Mouse (Mus musculus) embryo, embryonic 11 days (tissue): Measurements from ENCODE around the gene Hecw2.

Experiments
- DNase-seq: peaks from one replicate; pipeline ENCODE4 v3.0.0-alpha.2; 2015

Gene Hecw2

DNA sequence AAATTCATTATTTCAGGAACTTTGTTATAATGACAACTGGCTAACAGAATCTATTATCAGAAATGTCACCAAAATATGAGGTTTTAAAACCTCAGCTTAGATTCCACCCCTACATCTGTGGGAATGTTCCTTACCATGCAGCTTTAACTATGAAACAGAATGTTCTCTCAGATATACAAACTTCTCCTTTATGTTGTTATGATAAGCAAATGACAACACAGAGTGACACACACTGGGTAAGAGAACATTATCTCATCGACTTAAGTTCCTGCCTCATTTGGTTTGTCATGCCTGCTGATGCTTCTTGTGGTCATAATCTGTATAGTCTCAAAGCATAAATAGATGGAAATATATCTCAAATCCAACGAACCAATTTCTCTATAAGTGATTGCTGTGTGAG, 312.5 kb downstream of the Hecw2 start:
- no peak for DNase-seq

DNA sequence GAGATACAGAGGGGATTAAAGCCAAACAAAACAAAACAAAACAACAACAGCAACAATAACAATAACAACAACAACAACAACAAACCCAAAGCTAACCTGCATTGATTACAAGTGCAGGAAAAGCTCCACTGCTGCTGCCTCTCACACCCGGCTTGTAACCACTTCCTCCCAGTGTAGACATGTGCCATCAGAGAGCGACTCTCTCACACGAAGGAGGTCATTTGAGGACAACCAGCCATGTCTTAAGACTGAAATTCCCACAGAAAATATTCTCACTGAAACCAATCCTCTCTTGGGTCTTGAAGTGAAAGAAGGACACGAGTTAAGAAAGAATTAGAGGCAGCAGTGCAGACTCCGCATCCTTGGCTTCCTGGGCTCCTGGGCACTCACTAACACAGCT, 319.0 kb downstream of the Hecw2 start:
- DNase-seq, result no peak

GRCm38 (mm10) chr1:53867316-53867715, 327.7 kb downstream of the Hecw2 start:
- DNase-seq, result no peak

- DNase-seq, result peak; percentile 6
Observed at GRCm38 (mm10) chr1:53866374-53866902, 328.5 kb downstream of the Hecw2 start.

- no peak for DNase-seq
Observed at GRCm38 (mm10) chr1:53864046-53864445, 330.9 kb downstream of the Hecw2 start.

GRCm38 (mm10) chr1:53860611-53861010, 334.4 kb downstream of the Hecw2 start:
- no peak for DNase-seq

GRCm38 (mm10) chr1:53859175-53859574, 335.8 kb downstream of the Hecw2 start:
- DNase-seq, result no peak

DNA sequence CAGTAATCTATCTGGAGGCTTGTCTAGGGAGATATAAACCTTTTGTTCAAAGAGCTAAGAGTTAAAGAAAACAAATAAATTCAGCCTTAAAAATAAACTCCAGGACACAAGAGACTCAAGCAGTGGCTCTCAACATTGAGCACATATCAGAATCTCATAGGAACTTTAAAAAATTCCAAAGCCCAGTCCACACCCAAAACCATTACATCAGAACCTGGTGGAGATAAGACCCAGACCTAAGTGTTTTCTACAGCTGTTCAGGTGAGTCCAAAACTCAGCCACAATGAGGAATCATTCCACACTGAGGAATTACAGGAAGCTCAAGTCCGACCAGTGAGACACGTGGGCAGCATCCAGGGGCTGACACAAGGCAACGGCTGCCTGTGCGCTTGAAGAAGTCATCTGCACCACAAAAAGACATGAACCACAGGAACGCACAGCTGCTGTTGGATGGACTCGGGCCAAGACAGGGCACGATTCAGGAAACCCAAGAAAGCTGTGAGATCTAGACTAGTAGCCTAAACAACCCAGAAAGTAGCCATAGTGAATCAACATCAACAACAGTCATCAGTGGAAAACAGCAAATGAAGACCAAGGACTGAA, 338.4 kb downstream of the Hecw2 start:
- DNase-seq, result no peak

DNA sequence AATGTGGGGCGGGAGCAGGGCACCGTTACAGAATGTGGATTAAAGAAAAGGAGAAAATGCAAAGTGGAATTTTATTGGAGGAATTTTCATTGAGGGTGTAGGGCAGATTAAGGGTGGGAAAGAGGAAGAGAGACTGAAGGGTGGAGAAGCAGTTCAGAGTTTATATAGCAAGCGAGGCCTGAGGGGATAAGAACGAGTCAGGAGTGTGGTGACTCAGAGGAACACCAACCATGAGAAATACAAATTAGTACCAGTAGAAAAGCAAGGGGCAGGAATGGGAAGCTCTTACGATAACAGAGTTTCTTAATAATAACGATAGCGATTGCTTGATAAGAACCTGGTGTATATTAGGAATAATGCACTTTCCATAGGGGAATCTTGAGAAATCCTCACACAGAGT, 339.2 kb downstream of the Hecw2 start:
- no peak for DNase-seq

DNA sequence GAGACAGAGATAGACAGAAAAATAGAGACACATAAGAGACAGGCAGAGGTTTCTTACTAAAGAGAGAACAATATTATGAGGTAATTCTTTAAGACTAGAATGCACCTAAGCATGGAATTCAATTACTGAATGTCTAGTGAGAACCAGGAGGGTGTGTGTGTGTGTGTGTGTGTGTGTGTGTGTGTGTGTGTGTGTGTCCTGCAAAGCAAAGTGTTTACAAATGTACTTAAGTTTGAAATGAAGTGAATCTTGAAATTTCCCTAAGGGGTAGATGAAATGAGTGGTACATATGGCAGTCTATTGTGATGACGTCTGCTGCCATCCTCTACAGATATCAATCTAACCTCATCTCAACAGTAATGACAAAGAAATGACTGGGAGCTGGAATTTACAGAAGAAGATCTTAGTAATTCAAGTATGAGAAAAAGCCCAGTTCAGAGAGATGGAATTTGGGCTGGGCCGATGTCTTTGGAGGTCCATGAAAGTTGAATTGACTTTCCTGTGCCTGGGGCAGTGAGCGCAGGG, 342.8 kb downstream of the Hecw2 start:
- no peak for DNase-seq

GRCm38 (mm10) chr1:53851334-53851733, 343.6 kb downstream of the Hecw2 start:
- no peak for DNase-seq

GRCm38 (mm10) chr1:53850891-53851290, 344.1 kb downstream of the Hecw2 start:
- DNase-seq, result no peak

- DNase-seq, result no peak
Observed at GRCm38 (mm10) chr1:53846665-53847237, 348.2 kb downstream of the Hecw2 start.

DNA sequence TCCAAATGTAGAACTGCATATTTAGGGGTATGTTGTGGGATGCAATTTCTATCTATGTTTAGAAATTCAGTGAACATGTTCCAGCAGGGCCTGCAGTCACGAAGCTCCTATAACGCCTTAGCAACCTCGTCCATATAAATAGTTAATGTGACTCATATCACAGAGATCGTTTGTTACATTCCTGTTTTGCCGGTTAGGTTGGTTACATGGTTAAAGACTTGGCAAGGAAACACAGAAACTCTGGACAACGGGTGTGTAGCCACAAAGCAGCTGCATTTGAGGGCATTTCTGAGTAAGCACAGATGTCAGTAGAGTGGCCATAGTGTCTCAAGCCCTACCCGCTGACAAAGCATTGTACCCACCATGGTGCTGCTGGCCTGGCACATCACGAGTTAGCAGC, 349.1 kb downstream of the Hecw2 start:
- no peak for DNase-seq

GRCm38 (mm10) chr1:53844914-53845612, 349.9 kb downstream of the Hecw2 start:
- no peak for DNase-seq

DNA sequence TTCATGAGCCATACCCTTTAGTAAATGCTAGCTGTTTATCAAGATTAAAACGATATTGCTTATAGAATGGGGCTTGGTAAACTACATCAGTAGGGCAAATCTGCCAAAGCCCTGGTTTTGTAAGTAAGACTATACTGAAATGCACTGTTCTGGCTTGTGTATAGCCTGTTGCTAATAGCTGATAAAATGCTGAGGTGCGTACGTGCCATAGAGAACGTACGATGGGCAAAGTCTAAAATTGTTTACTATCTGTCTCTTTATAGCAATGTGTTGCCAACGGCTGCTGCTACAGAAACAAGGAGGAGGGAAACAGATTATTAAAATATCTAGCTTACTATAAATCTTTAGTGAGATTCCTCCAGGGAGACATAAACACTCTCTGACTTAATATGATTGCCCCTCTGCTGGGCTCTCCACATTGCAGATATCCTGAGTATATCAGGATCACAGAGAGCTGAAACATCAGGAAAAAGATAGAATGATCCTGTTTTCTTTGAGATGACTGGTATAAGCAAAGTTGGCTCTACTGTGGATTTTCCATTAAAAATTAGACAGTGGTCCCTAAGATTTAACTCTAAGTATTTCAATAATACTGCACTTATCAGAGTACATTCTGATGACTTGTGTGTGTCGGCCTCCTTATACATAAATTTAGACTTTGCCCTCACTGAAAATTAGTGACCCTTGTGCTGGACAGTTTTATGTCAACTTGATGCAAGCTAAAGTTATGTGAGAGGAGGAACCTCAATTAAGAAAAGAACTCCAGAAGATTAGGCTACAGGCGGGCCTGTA, 350.6 kb downstream of the Hecw2 start:
- DNase-seq, result no peak

GRCm38 (mm10) chr1:53843051-53843450, 351.9 kb downstream of the Hecw2 start:
- no peak for DNase-seq

DNA sequence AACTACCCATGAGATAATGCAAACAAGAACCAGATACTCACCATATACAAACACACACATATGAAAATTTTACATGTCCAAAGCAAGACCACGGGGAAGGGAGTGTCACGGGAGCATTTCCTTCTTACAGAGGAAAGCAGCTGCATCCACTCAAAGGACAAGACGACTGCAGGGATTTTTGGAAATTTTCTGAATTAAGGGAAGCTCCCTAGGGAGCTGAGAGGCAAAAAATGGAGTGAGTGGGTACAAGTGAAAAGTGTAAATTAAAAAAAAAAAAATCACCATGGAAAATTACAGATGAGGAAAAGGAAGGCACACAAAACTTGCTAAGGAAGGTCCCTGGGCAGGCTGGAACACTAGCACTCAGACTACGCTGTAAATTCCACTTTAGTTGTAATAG, 353.9 kb downstream of the Hecw2 start:
- DNase-seq, result no peak

- no peak for DNase-seq
Observed at GRCm38 (mm10) chr1:53839392-53839791, 355.6 kb downstream of the Hecw2 start.

- DNase-seq, result no peak
Observed at GRCm38 (mm10) chr1:53838182-53838859, 356.6 kb downstream of the Hecw2 start.

- DNase-seq, result no peak
Observed at GRCm38 (mm10) chr1:53830286-53830685, 364.7 kb downstream of the Hecw2 start.

- no peak for DNase-seq
Observed at GRCm38 (mm10) chr1:53829089-53829488, 365.9 kb downstream of the Hecw2 start.
